Mouse (Mus musculus): ENCODE results near the gene Tceal8.

Gene Tceal8

DNA sequence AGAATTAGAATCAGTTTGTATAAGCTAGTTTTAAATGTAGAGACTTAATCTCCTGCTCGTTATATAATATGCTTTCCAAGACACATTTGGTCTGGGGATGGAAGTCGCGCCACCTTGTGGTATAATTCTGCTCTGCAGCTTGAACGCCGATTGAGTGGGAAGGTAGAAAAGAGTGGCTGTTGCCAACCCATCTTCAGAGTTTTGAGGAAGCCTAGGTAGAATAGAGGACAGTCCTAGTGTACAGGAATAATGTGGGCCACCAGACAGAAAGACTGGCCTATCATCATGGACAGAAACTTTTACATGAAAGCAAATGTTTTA is 44.4 kb downstream of the Tceal8 start:
- peak in 1 of 2 experiments; percentile 60 for DNase-seq (ENCODE audit: low spot score in 2 of 2)

DNA sequence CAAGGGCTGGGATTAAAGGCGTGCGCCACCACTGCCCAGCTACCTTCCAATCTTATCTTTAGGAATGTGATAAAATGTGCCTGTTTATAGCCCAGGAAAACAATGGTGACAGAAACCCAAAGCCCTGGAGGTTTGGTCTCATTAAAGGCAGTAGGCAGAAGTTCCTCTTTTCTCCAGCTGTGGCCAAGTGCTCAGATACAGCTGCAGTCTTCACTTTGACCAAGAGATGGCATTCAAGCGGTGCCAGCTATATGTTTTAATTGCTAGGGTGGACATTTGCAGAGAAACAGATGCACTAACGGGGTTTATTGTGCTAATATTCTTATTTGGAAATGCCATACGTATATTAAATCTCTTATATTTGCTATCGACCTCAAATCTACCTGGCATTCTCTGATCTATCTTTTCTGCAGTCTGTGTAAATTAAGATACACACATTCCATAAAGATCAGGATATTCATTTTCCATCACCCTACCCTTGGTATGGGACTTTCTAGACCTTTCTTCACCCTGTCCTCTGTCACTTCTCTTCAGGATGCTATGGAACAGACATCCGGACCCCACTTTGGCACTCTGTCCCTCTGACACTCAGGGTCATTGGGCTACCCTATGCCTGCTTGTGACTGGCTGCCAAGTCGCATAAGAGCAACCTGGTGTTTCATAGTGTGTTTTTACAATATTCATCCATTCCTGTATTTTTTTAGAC is 45.0 kb downstream of the Tceal8 start:
- DNase-seq (ENCODE audit: low spot score in 2 of 2), result no peak

Measured in urinary bladder, postnatal 4 days (tissue).